Mouse (Mus musculus) hindbrain, embryonic 16.5 days (tissue): ENCODE measurements around the gene Bbs4. TPM values are rescaled to one million over a fixed set of nuclear protein-coding genes. Genes with fewer than 3 reads are reported as not detected.
A peak's percentile ranks its signal among the peaks of the same experiment; 100 is the strongest.

ENCODE experiments used
- ATAC-seq: fragments of 200-750 bp; cut with Nextera tagmentation; 2 replicates; pipeline ENCODE4 v1.8.0; 2017; ENCODE audit warnings: moderate TSS enrichment, moderate library complexity
- H3K27ac ChIP-seq: fragments of 300-500 bp; sonication (generic); 2 replicates; pipeline ENCODE4 v1.5.1; 2014; ENCODE audit warnings: low read depth, mild to moderate bottlenecking, control low read depth, low read length, moderate library complexity
- H3K27me3 ChIP-seq: fragments of 300-500 bp; sonication (generic); replicated peaks from 2 replicates; pipeline ENCODE4 v1.6.1; 2014; ENCODE audit warnings: low read length; ENCODE audit not compliant: control insufficient read depth, insufficient read depth
- H3K36me3 ChIP-seq: fragments of 300-500 bp; sonication (generic); 2 replicates; pipeline ENCODE4 v1.6.1; 2014; ENCODE audit warnings: mild to moderate bottlenecking, low read length, moderate library complexity, mixed read lengths; ENCODE audit not compliant: control insufficient read depth, insufficient read depth
- H3K4me1 ChIP-seq: fragments of 300-500 bp; sonication (generic); 2 replicates; pipeline ENCODE4 v1.6.1; 2014; ENCODE audit warnings: low read depth, low read length; ENCODE audit not compliant: control insufficient read depth, insufficient read depth
- H3K4me2 ChIP-seq: fragments of 300-500 bp; sonication (generic); 2 replicates; pipeline ENCODE4 v1.6.1; 2014; ENCODE audit warnings: mild to moderate bottlenecking, low read length, control low read depth, moderate library complexity
- H3K4me3 ChIP-seq: fragments of 300-500 bp; sonication (generic); 2 replicates; pipeline ENCODE4 v1.5.1; 2014; ENCODE audit warnings: mild to moderate bottlenecking, low read length, control low read depth, moderate library complexity
- H3K9ac ChIP-seq: fragments of 300-500 bp; sonication (generic); 2 replicates; pipeline ENCODE4 v1.6.1; 2014; ENCODE audit warnings: low read depth, mild to moderate bottlenecking, control low read depth, low read length, moderate library complexity
- H3K9me3 ChIP-seq: fragments of 300-500 bp; sonication (generic); 2 replicates; pipeline ENCODE4 v1.6.1; 2014; ENCODE audit warnings: mild to moderate bottlenecking, low read length, moderate library complexity; ENCODE audit not compliant: control insufficient read depth
- WGBS: fragments of 180-500 bp; shearing (Covaris S2); extraction: QIAGEN DNeasy Blood & Tissue Kit; methylation state at CpG from one replicate; pipeline ENCODE4 v1.1.7; 2014; 5-methylcytosine and 5-hydroxymethylcytosine counted together
- polyA plus RNA-seq: library from polyadenylated mRNA; unstranded; fragments of >200 nt; fragmentation: Nextera tagmentation; extraction: Ambion mirVana; gene quantifications from 2 replicates; pipeline ENCODE4 v1.2.1, GENCODE M21; 2015

Gene Bbs4
- polyA plus RNA-seq, 1 experiment from 2014 or later = 44.0 TPM

DNA sequence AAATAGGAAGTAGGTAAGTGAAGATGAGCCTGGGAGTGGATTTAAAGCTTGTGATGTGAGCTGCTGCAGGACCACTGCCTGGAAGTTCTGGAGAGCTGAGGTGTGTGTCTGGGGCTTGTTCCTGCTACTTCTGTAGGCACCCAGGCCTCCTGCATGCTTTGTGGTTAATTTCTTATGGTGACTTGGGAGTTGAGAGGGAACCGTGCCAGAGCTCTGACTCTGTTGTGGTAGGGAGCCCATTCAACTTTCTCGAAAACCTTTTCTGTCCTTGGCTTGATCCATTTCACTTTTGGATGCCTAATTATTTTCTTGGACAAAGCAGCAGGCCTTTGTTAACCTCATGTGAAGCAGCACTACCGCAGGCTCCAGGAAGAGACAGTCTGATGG is 42.0 kb downstream of the Bbs4 start:
- no peak overlapping the region for H3K27ac ChIP-seq
- ATAC-seq = no peak

DNA sequence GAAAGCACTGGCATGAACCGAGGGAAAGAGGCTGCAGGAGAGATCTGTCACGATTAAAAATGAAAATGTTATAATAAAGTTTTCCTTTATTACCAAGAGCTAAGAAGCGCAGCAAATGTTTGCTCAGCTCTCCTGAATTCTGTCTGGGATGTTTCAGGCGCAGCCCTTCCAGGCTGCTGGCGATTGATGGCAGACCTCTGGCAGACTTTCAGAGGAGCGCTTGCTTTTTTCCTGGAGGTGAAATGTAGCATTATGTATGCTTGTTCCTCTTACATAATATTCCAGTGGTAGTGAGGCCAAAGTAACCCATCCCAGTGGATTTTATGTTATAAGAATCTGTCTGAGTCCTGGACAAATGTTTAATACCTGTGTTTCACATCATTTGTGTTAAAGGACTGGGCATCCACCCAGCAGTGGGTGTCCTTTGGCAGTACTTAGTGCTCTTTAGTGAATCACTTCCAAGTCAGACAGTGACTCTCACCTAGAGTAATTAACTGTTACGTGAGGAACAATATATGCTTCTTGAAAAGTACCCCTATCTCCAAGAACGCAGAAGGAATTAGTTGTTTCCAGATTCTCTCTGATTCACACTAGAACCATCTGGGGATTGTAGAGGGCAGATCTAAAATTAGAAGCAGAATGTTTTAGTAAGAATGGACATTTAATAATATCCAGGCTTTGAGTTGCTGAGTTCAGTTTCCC is 42.6 kb downstream of the Bbs4 start:
- 92% methylated on average over 8 of the region's 8 CpGs for WGBS
- Histone ChIP-seq H3K36me3 (peaks cover 22% of the 10 kb centered on the region), H3K4me3 (no peak overlapping the region), H3K9ac (no peak overlapping the region), H3K27ac (no peak overlapping the region), H3K27me3 (no peaks in the 10 kb centered on the region), H3K9me3 (no peaks in the 10 kb centered on the region), H3K4me2 (no peak overlapping the region), H3K4me1 (no peaks in the 10 kb centered on the region)
- no peak for ATAC-seq

More for the DNA sequence above, 42.0 kb downstream of the Bbs4 start:
- H3K9me3 ChIP-seq = no peaks in the 10 kb centered on the region
- no peak overlapping the region for H3K9ac ChIP-seq
- WGBS = 68% methylated on average over 3 of the region's 3 CpGs
- no peak overlapping the region for H3K4me2 ChIP-seq
- no peaks in the 10 kb centered on the region for H3K27me3 ChIP-seq
- peaks cover 18% of the 10 kb centered on the region for H3K36me3 ChIP-seq
- no peaks in the 10 kb centered on the region for H3K4me1 ChIP-seq
- H3K4me3 ChIP-seq = no peak overlapping the region

DNA sequence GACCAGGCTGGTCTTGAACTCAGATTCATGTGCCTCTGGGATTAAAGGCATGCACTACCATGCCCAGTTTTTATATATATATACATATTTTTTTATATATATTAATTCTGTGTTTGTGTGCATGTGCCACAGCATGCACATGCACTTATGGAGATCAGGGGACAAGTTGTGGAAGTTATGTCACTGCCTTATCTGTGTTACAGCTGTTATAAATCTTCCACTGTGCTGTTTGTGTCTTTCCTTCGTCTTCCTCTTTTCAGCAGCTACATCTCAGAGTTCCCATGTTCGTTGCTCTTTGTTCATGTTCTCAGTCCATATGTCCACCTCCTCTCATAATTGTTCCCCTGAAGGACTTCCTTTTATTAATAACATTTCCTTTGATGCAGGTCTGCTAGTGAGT is 45.4 kb downstream of the Bbs4 start:
- WGBS = 92% methylated on average over 2 of the region's 2 CpGs
- no peak overlapping the region for H3K4me2 ChIP-seq
- no peak for ATAC-seq
- no peak overlapping the region for H3K4me3 ChIP-seq
- no peaks in the 10 kb centered on the region for H3K9me3 ChIP-seq
- peaks cover 16% of the 10 kb centered on the region for H3K36me3 ChIP-seq
- H3K4me1 ChIP-seq = no peaks in the 10 kb centered on the region
- H3K27ac ChIP-seq = no peak overlapping the region
- no peak overlapping the region for H3K9ac ChIP-seq
- H3K27me3 ChIP-seq = no peaks in the 10 kb centered on the region

DNA sequence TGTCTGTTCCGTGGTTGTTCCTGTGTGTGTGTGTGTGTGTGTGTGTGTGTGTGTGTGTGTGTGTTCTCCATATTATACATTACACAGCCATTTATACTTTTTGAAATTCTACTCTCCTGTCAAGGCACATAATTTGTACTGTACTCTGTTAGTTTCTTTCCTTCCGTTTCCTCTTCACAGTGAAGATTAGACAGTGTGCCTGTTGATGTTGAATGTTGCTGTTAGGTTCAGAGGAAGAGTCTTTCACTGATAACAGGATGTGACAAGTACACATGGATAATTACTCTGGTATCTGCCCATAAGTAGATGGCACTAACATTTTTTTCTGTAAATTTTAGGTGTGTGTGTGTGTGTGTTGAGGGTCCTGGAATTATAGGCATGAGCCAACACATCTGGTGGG is 56.9 kb downstream of the Bbs4 start:
- no peaks in the 10 kb centered on the region for H3K9me3 ChIP-seq
- no peaks in the 10 kb centered on the region for H3K27me3 ChIP-seq
- peaks cover 5% of the 10 kb centered on the region for H3K4me1 ChIP-seq
- H3K36me3 ChIP-seq = peaks cover 3% of the 10 kb centered on the region; the same call in 1 of the 2 replicates
- WGBS = 91% methylated on average over 2 of the region's 2 CpGs
- no peak overlapping the region for H3K9ac ChIP-seq
- no peak for ATAC-seq
- H3K4me2 ChIP-seq = no peak overlapping the region
- H3K27ac ChIP-seq = no peak overlapping the region
- H3K4me3 ChIP-seq = no peak overlapping the region

DNA sequence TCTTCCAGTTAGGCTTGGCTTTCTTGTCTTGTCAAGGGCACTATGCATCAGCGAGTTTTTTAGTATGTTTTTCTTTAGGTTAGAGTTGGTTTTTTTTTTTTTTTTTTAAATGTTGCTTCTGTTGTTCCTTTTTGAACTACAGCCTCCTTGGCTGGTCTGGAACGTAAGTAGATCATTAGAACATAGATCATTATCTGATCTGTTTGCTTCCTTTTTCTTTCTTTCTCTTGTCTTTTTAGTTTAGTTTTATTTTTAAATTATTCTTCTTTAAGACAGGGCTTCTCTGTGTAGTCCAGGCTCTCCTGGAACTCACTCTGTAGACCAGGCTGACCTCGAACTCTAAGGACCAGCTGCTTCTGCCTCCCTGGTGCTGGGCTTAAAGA is 60.8 kb downstream of the Bbs4 start:
- Histone ChIP-seq H3K4me2 (peak overlapping the region; percentile 75), H3K4me1 (peaks cover 7% of the 10 kb centered on the region), H3K27ac (no peak overlapping the region), H3K9ac (no peak overlapping the region), H3K36me3 (no peaks in the 10 kb centered on the region), H3K27me3 (no peaks in the 10 kb centered on the region), H3K4me3 (peak overlapping the region; percentile 97), H3K9me3 (no peaks in the 10 kb centered on the region)
- WGBS = 51% methylated on average over 3 of the region's 3 CpGs
- no peak for ATAC-seq

DNA sequence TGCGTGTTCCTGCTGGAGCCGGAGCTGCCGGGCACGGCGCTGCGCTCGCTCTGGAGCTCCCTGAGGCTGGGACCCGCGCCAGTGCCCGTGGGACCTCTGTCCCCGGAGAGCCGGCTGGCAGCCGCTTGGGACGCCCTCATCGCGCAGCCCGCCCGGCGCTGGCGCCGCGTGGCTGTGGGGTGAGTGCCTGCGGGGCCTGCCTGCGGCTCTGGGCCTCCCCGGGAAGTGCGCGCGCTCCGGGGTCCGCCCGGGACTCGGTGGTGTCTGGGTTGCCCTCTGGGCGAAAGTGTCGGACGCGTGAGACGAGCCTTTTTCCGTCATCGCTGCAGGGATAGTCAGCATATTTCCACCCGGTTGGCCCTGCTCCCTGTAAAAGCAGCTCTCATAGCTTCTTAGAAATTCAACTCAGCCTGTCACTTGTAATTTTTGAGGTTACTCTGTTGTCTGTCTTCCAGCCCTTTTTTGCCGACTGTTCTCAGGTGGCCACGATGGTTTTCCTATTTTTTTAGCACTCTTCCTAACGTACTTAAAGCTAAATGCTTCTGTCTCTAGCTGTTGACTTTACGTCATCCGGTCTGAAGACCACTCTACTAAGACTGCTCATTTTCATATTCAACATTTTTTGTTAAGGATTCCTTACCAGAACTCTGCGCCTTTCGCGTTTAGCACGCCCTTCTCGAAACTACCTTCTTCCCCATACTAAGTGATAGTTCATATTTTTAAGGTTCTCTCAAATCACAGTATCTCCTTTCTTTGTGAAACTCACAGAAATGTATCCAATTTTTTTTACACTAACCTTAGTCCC is 61.4 kb downstream of the Bbs4 start:
- 1% methylated on average over 50 of the region's 50 CpGs for WGBS

DNA sequence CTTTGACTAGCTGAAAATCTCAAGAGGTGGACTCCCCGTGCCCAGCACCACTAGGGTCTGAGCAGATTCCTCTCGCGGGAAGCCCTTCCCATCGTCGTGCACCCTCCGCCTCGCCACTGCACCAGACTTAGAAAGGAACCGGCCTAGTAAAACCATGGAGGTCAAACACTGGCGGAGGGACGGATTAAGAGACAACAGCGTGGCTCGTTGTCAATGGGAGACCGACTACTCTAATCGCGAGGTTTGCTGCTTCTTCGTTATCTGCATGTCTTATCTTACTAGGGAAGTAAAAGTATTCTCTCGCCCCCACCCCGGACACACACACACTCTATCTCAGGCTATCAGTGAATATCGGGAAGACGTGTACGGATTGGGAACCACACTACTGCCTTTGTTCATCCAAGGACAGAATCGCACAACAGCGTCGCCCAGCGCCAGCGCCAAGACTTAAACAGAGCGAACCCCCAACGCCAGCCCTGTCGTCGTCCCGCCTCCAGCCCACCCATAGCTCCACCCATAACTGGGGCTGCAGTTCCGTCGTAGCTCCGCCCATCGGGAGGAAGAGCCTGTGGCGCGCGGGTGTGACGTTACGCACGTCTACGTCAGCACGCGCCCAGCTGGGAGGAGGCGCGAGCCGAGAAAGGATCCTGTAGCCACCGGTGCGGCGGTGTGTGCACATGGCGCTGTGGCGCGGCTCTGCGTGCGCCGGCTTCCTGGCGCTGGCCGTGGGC is 62.2 kb downstream of the Bbs4 start, which contains the start of gene Adpgk:
Gene Adpgk (plus strand): TSS at position 602 of the 731 bp plus-strand sequence.
- ATAC-seq = peak; percentile 99
- Histone ChIP-seq H3K4me1 (peaks cover 7% of the 10 kb centered on the region), H3K9ac (peak within 1 kb of the TSS; percentile 91), H3K4me2 (peak within 1 kb of the TSS; percentile 75), H3K4me3 (peak within 1 kb of the TSS; percentile 97), H3K27ac (peak within 1 kb of the TSS; percentile 91), H3K36me3 (no peaks in the 10 kb centered on the region), H3K9me3 (no peaks in the 10 kb centered on the region), H3K27me3 (no peaks in the 10 kb centered on the region)
- WGBS = under 1% methylated on average over 54 of the region's 58 CpGs

More for the DNA sequence above, 61.4 kb downstream of the Bbs4 start:
- peak overlapping the region; percentile 97 for H3K4me3 ChIP-seq
- peak overlapping the region; percentile 91 for H3K9ac ChIP-seq
- peak overlapping the region; percentile 91 for H3K27ac ChIP-seq
- peak overlapping the region; percentile 75 for H3K4me2 ChIP-seq
- no peaks in the 10 kb centered on the region for H3K36me3 ChIP-seq
- H3K4me1 ChIP-seq = peaks cover 7% of the 10 kb centered on the region
- H3K9me3 ChIP-seq = no peaks in the 10 kb centered on the region
- no peaks in the 10 kb centered on the region for H3K27me3 ChIP-seq
- ATAC-seq = no peak

DNA sequence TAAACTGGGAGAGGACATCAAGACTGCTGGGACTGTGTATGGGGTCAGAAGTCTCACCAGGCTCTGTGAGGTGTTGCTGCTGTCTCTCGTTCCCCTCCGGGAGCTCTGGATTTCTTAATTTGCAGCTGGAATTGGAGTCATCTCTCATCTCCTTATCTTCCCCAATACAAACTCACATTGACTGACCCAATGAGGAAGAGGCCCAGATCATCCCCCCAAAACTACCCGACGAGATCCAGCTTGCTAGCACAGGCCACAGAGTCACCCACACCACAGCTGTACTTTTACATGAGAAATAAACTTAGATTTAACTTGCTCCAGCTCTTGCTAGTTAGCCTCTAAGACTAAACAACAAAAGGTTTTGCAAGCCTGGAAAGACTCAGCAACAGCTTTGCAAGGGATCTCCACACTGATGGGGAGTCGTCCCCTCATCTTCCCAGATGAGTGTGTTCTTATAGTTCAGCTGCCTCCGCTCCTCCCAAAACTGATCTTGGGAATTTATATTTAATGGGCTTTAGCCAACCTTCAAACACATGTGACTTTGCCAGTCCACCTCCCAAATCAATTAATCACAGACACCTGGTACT is 63.7 kb downstream of the Bbs4 start:
- Histone ChIP-seq H3K4me1 (peaks cover 7% of the 10 kb centered on the region), H3K9me3 (no peaks in the 10 kb centered on the region), H3K27ac (no peak overlapping the region), H3K9ac (no peak overlapping the region), H3K4me2 (no peak overlapping the region), H3K4me3 (no peak overlapping the region), H3K27me3 (no peaks in the 10 kb centered on the region), H3K36me3 (no peaks in the 10 kb centered on the region)
- WGBS = 72% methylated on average over 6 of the region's 6 CpGs
- no peak for ATAC-seq
